Mouse (Mus musculus): Measurements from ENCODE around the gene Eif2ak4.
A peak's percentile ranks its signal among the peaks of the same experiment; 100 is the strongest.

Gene Eif2ak4

DNA sequence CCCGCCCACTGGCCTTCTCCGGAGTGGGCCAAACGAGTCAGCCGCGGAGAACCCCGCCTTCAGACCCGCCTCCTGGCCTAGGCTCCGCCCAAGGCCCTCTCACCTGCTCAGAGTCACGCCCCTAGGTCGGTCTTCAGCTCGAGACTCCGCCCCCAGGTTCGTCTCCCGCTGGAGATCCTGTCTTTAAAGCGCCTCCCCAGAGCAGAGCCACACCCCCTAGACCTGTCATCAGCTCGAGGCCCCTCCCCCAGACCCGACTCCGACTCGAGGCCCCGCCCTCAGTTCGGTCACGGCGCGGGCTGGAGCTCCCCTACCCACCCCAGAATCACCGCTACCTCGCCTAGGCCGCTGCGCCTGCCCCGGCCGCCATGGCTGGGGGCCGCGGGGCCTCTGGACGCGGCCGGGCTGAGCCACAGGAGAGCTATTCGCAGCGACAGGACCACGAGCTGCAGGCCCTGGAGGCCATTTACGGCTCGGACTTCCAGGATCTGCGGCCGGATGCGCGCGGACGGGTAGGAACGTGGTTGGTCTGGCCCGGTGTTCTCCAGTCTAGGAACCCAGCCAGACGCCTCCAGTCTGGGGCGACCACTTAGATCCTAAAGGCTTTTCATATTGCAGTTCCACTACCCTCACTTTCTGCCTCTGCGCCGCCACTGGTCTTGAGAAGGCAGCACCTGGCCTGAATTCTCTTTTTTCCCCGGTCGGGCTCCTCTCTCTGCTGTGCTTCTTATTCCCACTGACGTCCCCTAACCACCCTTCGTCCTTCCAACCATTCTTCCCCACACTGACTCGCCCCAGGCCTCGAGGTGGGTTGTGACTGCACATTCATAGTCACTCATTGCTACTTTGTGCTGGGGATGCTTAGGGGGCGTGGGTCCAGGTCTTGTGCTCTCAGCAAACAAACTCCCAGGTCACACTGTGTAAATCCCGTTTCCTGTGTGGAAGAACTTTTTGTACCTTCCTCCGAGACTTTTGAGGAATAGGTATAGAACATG lies at the start of gene Eif2ak4:
TSS of gene Eif2ak4 (plus strand) at position 278 of the 995 bp plus-strand sequence.
- peak; percentile 99 for DNase-seq (ENCODE audit: inconsistent ontology term)

DNA sequence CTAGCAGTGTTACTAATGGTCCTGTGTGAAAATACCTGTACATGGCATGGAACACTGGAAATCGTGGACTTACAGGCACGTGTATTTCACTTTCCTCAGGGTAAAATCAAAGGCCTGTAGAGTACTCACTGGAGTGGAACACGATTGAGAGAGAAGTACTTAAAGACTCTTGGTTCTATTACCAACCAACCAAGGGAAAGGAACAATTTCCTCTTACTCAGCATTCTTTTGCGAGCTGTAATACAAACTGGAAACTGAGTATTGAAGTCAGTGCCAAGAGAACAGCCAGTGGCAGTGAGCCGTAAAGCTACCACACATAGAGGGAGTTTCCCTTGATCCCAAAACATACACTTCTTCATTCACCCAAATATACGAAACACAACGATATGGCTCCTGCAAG lies 47.1 kb upstream of the Eif2ak4 start:
- no peak for DNase-seq (ENCODE audit: inconsistent ontology term)

DNA sequence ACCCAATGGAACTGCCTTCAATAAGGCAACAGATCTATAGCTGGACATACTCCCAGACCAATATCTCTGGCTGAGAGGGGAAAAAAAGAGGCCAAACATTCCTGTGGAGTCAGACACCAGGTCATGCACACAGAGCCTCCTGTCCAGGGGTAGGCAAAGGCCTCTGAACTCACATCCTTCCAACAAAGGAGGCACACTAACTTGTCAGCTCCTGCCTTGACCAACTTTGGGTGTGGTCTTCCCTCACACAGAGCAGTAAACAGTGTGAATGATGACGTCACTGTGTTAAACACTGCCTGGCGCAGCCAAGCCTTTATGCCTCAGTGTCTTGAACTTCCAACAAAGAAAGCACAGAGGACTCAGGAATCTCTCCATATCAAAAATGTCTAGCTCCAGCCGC lies 44.5 kb upstream of the Eif2ak4 start:
- DNase-seq (ENCODE audit: inconsistent ontology term): no peak

DNA sequence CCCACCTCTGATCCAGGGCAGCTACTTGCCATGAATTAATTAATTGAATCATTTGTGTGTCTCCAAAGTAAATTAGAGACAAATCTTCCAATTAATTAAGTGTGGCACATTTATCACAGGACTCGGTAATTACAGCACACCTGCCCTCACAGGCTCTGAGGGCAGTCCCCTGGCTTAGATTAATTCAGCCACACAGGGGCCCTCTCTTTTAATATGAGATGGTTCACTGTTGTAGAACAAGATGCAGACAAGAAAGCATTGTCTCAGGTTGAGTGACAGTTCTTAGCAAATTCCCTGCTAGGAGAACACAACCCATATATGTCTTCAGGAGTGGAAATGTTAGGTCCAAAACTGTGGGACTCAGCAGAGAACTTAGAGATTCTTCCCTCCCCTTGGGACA lies 42.9 kb upstream of the Eif2ak4 start:
- DNase-seq (ENCODE audit: inconsistent ontology term): no peak

DNA sequence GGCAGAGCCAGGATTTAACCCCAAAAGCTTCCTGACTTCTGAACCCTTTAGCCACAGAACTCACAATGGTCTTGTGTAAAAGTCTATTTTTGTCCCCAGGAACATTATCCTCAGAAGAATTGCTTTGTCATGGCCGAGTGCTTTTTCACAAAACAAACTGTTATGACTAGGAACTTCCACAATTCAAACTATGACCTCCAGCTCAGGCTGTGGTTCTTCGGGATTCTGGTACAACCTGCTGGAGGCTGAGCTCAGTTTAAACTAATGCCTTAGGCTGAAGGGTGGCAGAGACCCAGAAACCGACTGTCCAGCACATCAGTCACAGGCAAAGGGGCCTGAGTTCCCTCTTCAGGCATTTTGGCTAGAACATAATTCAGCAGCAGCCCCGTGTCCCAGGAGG lies 34.9 kb upstream of the Eif2ak4 start:
- DNase-seq (ENCODE audit: inconsistent ontology term): peak; percentile 95

DNA sequence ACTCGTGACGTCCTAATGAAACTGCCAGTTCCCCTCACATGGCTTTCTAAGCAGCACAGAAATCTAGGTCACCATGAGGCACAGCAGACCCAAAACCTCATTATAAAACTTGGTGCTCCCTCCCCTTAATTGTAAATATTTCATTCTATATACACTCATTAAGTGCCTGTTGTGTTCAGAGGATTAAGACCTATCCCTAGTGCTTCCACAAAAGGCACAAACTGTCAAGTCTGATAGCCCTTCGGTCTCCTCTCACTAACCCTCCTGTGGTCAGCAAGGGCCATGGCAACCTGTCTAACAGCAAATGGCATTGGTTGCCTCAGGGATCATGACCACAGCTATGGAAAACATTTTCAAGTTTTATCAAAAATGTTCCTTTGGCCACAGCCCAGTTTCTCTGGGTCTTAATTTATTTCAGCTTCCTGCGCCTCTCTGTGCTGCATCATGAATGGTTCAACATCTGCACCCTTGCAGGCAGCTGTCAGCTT lies 34.5 kb upstream of the Eif2ak4 start:
- peak; percentile 73 for DNase-seq (ENCODE audit: inconsistent ontology term)

DNA sequence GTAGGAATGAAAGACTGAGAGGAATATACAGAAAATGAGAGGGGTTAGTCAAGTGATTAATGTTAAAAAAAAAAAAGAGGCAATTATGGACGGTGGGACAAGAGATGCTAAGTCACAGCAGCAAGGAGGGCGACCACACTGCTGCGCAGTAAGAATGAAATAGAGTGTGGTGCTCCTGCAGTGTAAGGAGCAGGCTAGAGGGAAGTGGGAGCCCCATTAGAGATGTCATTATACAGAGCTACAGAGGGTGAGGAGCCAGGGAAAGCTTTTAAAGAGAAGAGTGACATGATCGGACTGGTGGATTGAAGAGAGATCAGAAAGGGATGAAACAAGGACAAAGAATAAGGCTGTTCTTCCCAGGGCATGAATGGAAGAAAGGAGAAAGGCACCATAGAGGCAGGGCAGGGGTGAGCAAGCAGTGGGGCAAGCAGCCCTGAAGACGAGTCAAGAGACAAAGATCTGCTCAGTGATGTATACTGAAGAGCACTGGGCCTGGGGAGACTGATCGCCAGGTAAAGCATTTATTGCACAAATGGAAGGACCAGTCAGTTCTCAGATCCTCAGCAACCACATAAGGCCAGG lies 33.2 kb upstream of the Eif2ak4 start:
- no peak for DNase-seq (ENCODE audit: inconsistent ontology term)

DNA sequence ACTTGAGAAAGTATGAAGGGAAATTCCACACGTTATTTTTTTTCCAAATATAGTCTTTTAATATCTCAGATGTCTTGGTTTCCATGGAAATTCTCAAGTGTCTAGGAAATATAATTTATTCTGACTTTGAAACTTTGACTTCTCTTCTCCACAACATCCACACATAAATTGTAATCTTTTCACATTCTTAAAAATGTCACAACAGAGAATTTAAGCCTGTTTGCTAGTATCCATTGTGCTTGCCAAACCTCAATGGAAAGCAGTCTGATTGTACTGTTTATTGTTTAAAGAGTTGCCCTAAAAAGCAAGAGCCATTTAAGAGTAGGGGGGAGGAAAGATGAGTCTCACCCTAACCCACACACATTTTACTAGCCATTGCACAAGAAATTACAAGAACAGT lies 16.6 kb upstream of the Eif2ak4 start:
- DNase-seq (ENCODE audit: inconsistent ontology term): peak; percentile 54

DNA sequence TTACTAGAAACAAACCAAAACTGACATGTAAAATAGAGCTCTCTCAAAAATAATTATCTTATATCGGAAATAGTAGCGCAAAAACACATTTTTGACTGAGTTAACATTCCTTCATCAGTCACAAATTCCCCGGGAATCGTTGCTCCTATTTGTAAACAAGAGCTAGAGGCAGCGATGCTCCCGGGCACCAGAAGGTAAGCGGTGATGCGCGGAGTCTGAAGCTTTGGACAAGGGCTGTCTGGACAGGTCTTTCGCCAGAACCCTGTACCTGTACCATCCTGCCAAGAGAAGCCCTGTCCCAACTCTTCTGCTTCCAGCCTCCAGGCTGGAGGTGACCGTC lies 15.9 kb upstream of the Eif2ak4 start:
- peak; percentile 57 for DNase-seq (ENCODE audit: inconsistent ontology term)

DNA sequence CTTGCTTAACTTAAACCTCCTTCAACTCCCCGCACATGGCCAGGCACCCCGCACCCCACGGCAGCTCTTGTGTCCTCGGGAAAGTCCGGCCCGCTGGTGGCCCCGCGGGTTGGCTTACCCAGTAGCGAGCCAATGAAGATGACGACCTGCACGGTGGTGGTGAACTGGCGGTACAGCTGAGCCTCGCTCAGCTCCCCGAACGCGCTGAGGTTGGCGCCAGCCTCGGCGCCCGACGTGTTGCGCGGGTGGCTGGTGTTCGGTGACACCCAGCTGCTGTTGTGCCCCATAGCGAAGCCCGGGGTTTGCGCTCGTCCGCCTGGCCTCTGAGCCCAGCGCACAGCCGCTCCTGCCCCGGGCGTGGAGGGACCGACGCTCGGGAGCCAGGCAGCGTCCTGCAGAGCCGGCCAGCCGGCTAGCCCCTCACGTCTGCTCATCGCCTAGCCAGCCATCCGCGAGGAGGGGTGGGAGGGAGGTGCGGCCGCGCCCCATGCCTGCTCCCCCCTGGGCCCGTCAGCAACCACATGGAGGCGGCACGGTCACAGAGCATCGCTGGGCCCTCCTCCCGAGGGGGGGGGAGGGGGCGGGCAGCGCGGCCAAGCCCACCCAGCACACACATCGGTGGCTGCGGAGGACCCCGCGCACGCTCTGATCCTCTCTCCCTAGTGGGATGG lies 15.4 kb upstream of the Eif2ak4 start, which contains the start of gene Gpr176:
TSS of gene Gpr176 (minus strand) at position 519 of the 671 bp plus-strand sequence.
- DNase-seq (ENCODE audit: inconsistent ontology term): peak; percentile 74

DNA sequence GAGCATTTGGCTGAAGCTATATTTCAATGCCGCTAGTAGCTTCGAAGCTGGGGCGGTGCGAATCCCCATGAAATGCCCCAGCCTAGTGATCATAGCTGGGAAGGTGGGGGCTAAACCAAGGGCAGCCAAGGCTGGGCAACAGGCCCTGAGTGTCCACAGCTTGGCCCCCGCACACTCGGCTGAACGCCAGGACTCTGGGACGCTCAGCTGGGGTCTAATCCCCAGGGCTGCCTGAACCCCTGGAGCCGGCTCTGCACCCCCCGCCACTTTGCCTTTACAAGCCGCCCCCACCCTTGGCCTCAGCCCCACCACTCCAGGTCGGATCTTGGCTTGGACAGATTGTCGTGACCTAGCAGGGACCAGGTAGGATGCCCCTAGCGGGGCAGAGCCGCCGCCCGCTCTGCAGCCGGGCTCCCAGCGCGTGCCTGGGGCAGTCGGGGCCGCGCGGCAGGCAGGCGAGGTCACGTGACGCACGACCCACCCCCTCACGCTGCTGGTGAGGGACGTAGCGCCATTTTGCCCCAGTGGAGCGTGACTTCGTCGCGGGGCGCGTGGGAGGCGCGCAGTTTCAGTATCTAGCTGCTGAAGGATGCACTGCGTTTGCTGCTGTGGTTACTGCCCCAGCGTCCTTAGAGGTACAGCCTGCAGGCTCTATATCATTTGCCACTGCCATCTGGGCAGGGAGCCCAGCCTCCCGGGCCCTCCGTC lies 14.7 kb upstream of the Eif2ak4 start:
- DNase-seq (ENCODE audit: inconsistent ontology term): peak; percentile 85

DNA sequence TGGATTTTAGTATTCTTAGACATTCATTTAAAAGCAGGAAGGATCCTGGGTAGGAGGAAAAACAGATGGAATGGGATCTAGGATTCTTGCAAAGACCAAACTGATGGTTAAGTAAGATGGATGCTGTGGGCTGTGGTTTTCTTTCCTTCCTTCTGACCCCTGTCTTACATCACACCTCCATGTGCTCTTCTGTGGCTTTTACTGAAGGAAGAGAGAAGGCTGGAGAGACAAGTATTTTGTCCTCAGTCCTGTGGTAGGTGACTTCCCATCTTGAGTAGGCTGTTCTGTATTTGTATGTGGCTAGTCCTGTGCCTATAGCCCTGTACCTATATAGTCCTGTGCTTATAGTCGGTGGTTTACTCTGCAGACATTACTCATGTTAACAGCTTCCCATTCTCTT lies 12.9 kb upstream of the Eif2ak4 start:
- DNase-seq (ENCODE audit: inconsistent ontology term): no peak

DNA sequence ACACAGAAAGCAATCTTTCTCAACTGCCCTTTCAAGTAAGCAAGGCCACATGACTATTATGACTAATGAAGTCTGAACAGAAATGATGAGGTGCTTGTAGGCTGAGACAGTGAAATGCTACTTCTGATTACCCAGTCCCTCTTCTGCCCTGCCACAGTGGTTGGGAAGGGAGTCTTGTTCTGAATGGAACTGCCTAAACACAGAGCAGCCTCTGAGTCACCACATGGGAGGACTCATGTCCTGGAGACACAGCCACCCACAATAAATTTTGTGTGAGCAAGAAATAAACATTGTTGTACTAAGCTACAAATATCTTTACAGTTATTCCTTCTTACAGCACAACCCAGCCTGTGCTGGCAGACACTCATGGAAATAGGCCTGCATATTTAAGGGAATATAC lies 12.5 kb upstream of the Eif2ak4 start:
- peak; percentile 17 for DNase-seq (ENCODE audit: inconsistent ontology term)

DNA sequence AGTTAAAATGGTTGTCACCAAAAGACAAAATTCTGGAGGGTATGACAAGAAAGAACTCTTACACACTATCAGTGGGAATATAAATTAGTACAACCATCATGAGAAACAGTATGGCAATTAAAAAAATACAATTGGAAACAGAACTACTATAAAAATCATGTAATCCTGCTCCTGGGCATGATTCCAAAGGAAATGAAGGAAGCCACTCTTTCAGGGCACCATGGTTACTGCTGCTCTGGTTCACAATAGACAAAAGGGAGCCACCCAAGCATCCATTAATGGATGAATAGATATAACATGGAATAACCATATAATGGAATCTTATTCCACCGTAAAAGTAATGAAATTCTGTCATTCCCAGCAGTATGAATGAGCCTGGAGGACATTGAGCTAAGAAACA lies 8.7 kb upstream of the Eif2ak4 start:
- DNase-seq (ENCODE audit: inconsistent ontology term): peak; percentile 33

DNA sequence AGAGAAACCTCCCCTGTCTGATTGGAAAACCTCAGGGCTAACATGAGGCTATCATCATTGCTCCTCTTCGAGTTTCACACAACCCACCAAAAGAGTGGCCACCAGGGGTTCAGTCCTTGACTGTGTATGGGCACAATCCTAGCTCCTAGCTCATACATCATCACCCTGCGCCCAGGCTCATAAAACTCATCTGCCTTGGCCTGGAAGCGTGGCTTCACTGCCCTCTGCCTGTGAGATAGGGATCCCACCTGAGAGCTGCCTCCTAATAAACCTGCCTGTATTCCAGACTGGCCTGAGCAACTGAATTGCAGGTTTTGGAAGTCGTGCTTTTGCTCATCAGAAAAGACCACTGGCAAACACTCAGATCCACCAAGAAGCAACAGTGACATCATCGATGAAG lies 5.0 kb upstream of the Eif2ak4 start:
- DNase-seq (ENCODE audit: inconsistent ontology term): no peak

DNA sequence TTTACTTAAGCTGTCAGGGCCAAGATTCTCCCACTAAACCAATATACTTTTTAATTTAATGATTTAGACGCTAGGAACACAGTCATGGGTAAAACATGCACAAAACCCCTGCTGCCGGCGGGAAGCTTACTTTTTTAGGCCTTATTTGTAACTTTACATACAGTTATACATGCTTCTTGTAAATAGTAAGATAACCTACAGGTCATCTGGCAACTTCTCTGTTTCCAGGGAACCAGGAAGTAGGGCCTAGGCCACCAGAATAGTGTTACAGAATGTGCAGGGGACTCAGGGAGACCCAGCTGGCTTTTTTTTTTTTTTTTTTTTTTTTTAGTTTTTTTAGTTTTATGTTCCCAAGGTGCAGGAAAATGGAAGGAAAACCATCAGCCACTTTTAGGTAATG lies 1.2 kb downstream of the Eif2ak4 start:
- DNase-seq (ENCODE audit: inconsistent ontology term): no peak

DNA sequence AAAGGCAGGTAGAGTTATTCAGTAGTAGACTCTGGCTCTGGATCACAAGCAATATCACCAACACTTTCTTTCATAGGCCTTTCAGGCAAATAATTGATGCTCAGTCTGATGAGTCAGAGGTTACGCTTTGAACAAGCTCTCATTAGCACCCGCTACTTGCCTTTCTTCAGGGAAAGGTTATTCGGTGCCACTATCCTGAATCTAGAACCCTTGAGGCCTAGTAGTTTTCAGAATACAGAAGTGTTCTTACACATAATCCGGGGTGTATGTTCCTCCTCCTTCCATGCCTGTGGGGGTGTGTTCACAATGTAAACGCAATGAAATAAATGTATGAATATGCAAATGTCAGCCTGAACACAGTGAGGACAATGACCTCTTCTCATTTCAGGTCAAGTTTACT lies 1.7 kb downstream of the Eif2ak4 start:
- DNase-seq (ENCODE audit: inconsistent ontology term): peak; percentile 60

DNA sequence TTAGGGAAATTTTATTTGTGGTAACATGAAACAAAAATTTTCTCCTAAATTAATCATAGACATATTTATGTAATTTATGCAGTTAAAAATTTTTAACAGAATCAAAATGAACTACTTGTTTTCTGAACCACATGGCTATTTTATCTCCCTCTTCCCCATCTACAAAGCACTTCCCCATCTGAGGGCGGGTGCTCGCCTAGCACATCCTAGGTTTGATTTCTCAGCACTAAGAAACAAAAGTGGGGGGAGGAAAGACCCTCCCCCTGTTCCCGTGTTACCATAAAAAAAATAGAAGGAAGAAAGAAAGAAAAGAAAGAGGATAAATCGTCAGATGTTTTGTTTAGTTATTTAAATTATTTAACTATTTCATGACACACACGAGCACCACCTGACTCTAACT lies 2.8 kb downstream of the Eif2ak4 start:
- DNase-seq (ENCODE audit: inconsistent ontology term): no peak

DNA sequence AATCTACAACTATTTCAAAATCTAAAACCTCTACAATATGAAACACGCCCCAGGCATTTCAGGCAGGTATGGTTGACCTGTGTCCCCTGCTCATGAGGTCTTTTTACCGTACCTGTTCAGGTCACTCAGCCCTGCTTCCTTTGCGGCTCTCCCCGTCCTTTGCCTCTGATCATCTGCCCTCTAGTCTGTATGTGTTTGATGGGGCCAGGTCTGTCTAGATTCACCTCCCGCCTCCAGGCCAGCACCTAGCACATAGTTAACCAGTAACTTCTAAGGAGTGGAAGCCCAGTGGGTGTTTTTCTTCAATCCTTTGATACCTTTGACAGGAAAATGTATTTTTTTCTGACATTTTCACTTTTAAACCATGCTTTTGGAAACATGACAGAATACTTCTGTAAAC lies 11.3 kb downstream of the Eif2ak4 start:
- DNase-seq (ENCODE audit: inconsistent ontology term): no peak

DNA sequence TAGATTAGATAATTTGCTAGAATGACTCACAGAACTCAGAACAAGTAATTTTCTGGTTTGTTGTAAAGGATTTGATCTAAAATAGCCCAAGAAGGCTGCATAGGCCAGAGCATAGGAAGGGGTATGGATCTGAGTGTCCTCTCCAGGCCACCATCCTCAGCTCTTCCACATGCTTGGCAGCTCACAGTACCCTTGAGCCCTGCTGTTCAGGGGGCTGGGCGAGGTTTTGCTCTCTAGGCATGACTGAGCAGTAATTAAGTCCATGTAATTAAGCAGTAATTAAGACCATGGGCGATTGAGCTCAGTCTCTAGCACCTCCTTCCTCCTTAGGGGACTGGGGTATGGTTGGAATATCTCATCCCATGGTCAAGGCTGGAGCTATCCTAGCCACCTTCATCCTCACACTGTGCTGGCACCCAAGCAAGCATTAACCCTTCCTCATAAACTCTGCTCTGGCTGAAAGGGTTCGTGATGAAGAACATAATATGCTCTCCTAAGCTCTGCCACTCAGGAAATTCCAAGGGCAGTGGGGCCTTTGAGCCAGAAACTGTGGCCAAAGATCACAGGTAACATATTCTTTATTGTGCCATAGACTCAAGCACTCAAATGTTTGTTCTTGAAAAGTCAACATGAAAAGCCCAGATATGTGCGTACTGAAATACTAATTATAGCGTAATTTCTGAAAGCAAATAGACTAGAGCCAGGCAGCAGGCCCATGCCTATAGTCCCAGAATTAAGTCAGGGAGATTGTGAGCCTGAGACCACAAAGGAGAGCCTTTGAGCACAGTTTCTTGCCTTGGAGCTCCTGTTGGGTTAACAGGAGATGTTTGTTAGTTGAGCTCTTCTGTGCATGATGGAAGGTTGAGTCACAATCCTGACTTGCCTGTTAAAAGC lies 13.7 kb downstream of the Eif2ak4 start:
- DNase-seq (ENCODE audit: inconsistent ontology term): peak; percentile 3

DNA sequence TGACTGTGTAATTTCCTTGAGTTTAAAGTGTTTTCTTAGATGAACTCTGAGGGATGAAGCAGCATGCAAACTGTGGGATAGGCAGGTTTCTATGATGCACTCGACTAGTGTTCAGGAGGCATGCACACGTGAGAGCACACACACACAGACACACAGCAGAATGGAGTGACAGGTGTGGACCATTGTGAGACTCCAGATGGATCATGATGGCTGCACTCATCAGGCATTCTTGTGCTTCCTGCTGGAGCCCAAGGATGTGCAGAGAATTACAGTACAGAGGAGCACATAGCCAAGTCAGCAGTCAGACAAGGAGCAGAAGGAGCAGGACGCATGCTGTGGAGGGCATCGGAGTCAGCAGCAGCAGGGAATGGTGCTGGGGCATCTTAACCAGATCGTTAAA lies 15.9 kb downstream of the Eif2ak4 start:
- DNase-seq (ENCODE audit: inconsistent ontology term): no peak

Measured in Muller cell, postnatal 12 days (primary cell).